Mouse (Mus musculus): Measurements from ENCODE around the gene Ifitm1. TPM values are rescaled to one million over a fixed set of nuclear protein-coding genes. Genes with fewer than 3 reads are reported as not detected.

Ifitm1 gene
- polyA plus RNA-seq, 1 experiment from 2014 or later = 10.2 TPM

DNA sequence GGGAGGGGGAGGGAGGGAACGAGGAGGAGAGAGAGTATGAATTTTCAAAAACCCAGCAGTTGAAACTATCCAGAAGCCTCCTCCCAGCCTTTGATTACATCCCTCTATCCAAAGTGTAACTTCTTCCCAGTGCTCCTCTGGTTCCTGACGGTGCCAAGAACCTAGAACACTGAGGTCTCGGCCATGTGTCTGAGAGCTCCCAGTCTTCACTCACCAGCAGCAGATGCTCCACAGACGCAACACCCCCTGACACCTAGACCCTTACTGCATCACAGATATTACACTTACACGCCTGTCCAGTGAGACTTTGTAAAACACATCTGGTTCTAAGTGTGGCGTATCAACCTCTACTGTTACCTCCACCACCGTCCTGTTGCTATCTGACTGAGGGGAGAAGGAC, 14.6 kb upstream of the Ifitm1 start:
- 89% methylated on average over 7 of the region's 7 CpGs for WGBS
- ATAC-seq = no peak
- Histone ChIP-seq H3K27ac (no peak overlapping the region), H3K4me3 (replicated peaks) (no peak overlapping the region), H3K4me2 (replicated peaks) (no peak overlapping the region), H3K27me3 (0 out of 2 replicates have a peak, but pooled peaks cover 6% of the 10 kb centered on the region), H3K9me3 (no peaks in the 10 kb centered on the region), H3K9ac (replicated peaks) (no peak overlapping the region), H3K36me3 (0 out of 2 replicates have a peak, but pooled peaks cover 5% of the 10 kb centered on the region), H3K4me1 (replicated peaks) (peaks cover 28% of the 10 kb centered on the region)

DNA sequence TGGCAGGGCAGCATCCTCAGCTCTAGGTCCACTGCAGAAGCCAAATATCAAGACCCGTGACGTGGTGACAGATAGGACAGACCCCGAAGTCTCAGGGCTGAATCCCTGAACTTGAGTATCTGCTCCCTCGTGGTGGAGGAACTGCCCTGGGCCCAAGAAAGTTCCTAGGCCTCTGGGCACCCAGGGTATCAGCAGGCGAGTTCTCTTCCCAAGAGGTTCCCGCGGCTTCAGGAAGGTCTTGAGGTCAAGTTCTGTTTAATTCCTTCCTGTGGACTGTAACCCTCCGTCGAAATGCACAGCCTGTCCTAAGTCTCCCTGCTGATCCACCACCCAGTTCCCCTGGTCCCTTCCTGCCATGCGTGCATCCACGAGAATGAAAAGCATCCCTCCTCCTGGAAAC, 13.9 kb upstream of the Ifitm1 start:
- peaks cover 28% of the 10 kb centered on the region for H3K4me1 ChIP-seq (replicated peaks)
- H3K36me3 ChIP-seq = 0 out of 2 replicates have a peak, but pooled peaks cover 5% of the 10 kb centered on the region
- H3K27ac ChIP-seq = no peak overlapping the region
- no peak overlapping the region for H3K4me3 ChIP-seq (replicated peaks)
- H3K27me3 ChIP-seq = peaks cover 8% of the 10 kb centered on the region; the same call in 1 of the 2 replicates
- no peaks in the 10 kb centered on the region for H3K9me3 ChIP-seq
- no peak for ATAC-seq
- WGBS = 89% methylated on average over 11 of the region's 11 CpGs
- no peak overlapping the region for H3K9ac ChIP-seq (replicated peaks)
- H3K4me2 ChIP-seq (replicated peaks) = no peak overlapping the region

DNA sequence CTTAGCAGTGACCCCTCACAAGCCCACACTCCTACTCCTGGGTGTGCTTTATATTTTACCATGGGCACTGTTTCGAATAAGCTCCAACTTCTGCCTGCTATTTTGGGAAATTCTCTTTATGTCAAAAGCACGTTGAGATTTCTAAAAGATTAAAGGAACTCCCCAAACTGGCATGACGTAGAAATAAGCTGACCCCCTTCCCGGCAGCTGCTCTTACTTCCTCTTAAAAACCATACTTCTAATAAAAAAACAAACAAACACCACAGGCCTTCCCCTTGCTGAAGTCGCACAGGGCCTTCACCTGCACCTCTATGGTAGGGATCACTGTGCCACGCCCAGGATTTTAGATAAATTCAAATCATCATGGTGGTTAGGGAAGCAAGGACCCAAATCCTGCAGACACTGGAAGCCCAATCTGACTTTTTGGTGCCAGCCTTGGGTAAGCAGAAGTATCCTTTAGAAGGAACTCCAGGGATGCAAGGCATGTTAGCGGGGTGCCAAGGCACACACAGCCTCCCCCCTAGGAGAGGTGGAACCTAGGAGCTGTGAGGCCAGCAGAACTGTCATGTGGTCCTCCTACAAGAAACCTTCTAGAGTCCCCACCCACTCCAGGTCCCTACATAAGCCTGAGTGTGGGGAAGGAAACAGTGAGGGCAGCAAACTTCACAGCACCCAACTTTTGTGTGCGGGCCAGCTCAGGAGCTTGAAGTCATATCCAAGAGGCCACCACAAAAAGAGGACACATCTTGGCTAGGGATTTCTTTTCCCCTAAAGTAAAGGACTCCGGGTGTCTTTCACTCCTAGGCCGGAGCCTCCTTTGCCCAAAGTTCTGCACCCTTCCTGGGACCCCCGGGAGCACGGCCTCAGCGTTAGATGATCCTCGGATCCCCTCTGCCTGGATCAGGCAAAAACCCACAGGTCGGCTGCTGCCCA, 13.0 kb upstream of the Ifitm1 start:
- no peak for ATAC-seq
- peaks cover 12% of the 10 kb centered on the region; the same call in 1 of the 2 replicates for H3K27me3 ChIP-seq
- peak overlapping the region; percentile 33; the same call in 1 of the 2 replicates for H3K4me3 ChIP-seq (replicated peaks)
- H3K9ac ChIP-seq (replicated peaks) = no peak overlapping the region
- H3K27ac ChIP-seq = no peak overlapping the region
- WGBS = 68% methylated on average over 15 of the region's 15 CpGs
- peaks cover 31% of the 10 kb centered on the region for H3K4me1 ChIP-seq (replicated peaks)
- no peaks in the 10 kb centered on the region for H3K36me3 ChIP-seq
- no peaks in the 10 kb centered on the region for H3K9me3 ChIP-seq
- H3K4me2 ChIP-seq (replicated peaks) = peak overlapping the region; percentile 54

DNA sequence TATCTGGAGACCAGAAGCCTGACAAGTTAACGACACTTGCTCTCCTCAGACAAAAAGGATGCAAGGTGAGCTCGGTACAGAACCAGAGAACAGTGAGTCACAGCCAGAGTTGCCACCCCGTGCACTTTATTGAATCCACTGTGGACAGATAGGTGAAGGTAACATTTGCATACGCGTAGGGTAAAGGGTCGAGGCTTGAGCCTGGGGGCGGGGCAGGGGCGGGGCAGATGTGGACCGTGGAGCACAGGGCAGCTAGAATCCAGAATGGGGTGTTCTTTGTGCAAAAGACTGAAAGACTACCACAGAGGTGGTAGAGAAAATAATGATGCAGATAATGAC, 12.3 kb upstream of the Ifitm1 start:
- no peaks in the 10 kb centered on the region for H3K36me3 ChIP-seq
- H3K4me2 ChIP-seq (replicated peaks) = peak overlapping the region; percentile 54
- WGBS = 13% methylated on average over 9 of the region's 9 CpGs
- no peaks in the 10 kb centered on the region for H3K9me3 ChIP-seq
- no peak overlapping the region for H3K27ac ChIP-seq
- peaks cover 12% of the 10 kb centered on the region; the same call in 1 of the 2 replicates for H3K27me3 ChIP-seq
- no peak overlapping the region for H3K9ac ChIP-seq (replicated peaks)
- no peak for ATAC-seq
- peak overlapping the region; percentile 33 for H3K4me3 ChIP-seq (replicated peaks)
- peaks cover 34% of the 10 kb centered on the region for H3K4me1 ChIP-seq (replicated peaks)

DNA sequence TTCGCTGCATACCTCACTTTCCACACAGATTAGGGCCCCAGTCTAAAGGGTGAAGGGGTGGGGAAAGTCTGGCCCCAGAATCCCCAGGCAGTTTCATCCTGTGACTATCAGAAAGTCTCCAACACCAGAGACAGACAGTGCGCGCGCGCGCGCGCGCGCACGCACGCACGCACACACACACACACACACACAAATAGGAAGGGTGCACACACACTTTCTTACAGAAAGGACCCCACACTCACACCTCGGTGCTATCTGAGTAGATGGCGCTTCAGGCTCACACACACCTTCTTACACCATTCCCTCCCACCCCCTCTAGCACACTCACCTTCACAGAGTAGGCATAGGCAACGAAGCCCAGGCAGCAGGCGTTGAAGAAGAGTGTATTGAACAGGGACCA, 11.7 kb upstream of the Ifitm1 start:
- Histone ChIP-seq H3K27ac (no peak overlapping the region), H3K4me1 (replicated peaks) (peaks cover 31% of the 10 kb centered on the region), H3K9me3 (no peaks in the 10 kb centered on the region), H3K9ac (replicated peaks) (peak overlapping the region; percentile 56), H3K4me2 (replicated peaks) (peak overlapping the region; percentile 54), H3K27me3 (peaks cover 12% of the 10 kb centered on the region; the same call in 1 of the 2 replicates), H3K4me3 (replicated peaks) (peak overlapping the region; percentile 33), H3K36me3 (no peaks in the 10 kb centered on the region)
- 6% methylated on average over 17 of the region's 17 CpGs for WGBS
- ATAC-seq = peak; percentile 68

DNA sequence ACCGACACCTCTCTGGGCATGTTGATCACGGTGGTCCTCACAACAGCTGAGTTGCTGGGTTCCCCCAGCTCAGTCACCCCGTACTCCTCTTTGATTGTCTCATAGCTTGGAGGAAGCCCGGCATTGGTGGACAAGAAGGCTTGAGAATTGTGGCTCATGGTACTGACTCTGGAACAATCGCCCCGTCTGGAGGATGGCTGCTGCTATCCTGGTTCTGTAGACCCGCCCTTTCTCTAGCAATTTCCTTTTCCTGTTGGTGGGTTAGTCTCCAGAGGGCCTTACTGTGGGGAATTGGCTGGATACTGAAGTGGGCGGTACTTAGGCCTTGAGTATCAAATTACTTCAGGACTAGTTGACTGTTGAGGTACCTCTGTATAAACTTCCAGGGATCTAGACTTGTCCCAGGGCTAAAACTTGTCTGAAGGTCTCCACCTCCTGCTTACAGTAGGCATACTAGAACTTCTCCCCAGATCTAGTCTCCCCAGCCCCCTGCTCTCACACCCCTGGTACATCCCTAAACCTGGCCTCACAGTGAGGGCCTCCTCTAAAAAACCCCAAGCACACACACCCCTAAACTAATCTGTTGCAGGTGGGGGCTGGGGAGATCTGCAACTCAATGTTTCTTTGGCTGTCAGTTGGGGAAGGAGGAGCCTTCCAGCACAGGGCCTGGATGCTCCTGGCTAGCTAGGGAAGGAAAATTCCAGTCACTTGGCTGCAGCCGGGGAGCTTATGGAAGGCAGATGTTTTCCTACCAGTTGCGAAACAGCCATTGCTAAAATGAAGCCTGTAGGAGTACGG, 11.1 kb upstream of the Ifitm1 start, which contains the start of the genes Gm45717 and Ifitm2:
Gm45717 (minus strand) TSS at position 180 of the 798 bp plus-strand sequence.
Ifitm2 (minus strand) TSS at position 230 of the 798 bp plus-strand sequence.
- Histone ChIP-seq H3K4me2 (replicated peaks) (peak within 1 kb of the TSS; percentile 54), H3K4me3 (replicated peaks) (peak within 1 kb of the TSS; percentile 33), H3K4me1 (replicated peaks) (peaks cover 25% of the 10 kb centered on the region), H3K9ac (replicated peaks) (peak within 1 kb of the TSS; percentile 56), H3K27ac (no peak within 1 kb of the TSS), H3K27me3 (peaks cover 12% of the 10 kb centered on the region; the same call in 1 of the 2 replicates), H3K9me3 (no peaks in the 10 kb centered on the region), H3K36me3 (no peaks in the 10 kb centered on the region)
- peak; percentile 59; the same call in 1 of the 2 replicates for ATAC-seq
- 24% methylated on average over 11 of the region's 11 CpGs for WGBS

DNA sequence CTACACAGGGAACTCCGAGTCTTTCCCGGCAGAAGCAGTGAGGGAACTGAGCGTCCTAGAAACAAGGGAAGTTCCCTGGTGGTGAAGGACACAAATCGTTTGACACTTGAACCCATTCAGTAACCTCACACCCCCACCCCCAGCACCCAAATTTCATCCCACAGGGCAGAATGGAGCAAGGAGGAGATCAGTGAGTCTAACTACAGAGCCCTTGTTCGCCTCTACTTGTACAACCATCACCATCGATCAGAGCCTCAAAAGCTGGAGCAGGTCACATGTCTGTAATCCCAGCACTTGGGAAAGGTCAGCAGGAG, 10.5 kb upstream of the Ifitm1 start:
- no peak for ATAC-seq

DNA sequence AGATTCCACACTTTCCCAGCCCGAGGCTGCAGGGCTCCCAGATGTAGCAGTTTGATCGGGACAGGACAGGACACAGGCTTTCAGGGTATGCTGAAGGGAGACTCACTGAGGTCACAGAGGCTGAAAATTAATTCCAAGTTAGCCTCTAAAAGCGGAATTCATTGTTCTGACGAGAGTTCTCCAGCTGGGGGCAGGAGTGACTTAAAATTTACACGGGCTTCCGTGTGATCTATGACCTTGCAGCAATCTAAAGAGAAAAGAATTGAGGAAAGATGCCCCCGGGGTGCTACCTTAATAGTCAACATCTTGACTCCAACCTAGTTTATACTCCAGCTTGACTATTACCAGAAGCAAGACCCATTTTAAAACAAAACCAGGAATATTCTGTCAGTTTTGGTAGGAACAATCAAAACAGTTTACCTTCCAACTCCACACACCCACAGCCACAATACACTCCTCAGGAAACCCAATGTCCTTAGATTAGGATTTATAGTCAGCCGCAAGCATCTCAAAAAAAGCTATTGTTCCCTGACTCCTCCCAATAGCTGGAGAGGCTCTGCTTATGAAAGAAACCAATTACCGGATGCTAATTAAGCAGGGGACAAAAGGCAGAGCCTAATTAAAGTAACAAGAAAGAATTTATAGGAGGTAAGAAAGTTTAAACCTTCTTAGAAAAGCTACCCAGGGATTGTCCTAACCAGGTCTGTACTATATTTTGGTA, 7.7 kb upstream of the Ifitm1 start:
- Histone ChIP-seq H3K36me3 (no peaks in the 10 kb centered on the region), H3K4me3 (replicated peaks) (no peak overlapping the region), H3K27ac (no peak overlapping the region), H3K9me3 (no peaks in the 10 kb centered on the region), H3K4me1 (replicated peaks) (peaks cover 17% of the 10 kb centered on the region), H3K4me2 (replicated peaks) (no peak overlapping the region), H3K9ac (replicated peaks) (no peak overlapping the region), H3K27me3 (peaks cover 12% of the 10 kb centered on the region; the same call in 1 of the 2 replicates)
- 3% methylated on average over 9 of the region's 9 CpGs for WGBS
- no peak for ATAC-seq

More for the DNA sequence above, 10.5 kb upstream of the Ifitm1 start:
- Histone ChIP-seq H3K9me3 (no peaks in the 10 kb centered on the region), H3K4me3 (replicated peaks) (no peak overlapping the region), H3K4me2 (replicated peaks) (no peak overlapping the region), H3K4me1 (replicated peaks) (peaks cover 20% of the 10 kb centered on the region), H3K27me3 (peaks cover 12% of the 10 kb centered on the region; the same call in 1 of the 2 replicates), H3K27ac (no peak overlapping the region), H3K36me3 (no peaks in the 10 kb centered on the region), H3K9ac (replicated peaks) (no peak overlapping the region)
- 60% methylated on average over 6 of the region's 6 CpGs for WGBS

DNA sequence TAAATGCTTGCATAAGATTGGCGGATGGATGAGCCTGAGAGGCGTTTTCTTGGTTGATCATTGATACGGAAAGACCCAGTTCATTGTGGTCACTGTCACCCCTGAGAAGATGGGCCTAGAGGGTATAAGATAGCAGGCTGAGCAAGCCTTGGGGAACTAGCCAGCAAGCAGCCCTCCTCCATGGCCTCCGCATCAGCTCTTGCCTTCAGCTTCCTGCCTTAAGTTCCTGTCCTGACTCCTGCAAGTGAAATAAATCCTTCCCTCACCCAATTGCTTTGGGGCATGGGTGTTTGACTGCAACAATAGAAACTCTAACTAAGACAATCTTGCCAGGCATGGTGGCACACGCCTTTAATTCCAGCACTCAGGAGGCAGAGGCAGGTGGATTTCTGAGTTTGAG, 7.0 kb upstream of the Ifitm1 start:
- H3K27me3 ChIP-seq = peaks cover 12% of the 10 kb centered on the region; the same call in 1 of the 2 replicates
- no peak overlapping the region for H3K4me2 ChIP-seq (replicated peaks)
- WGBS = 55% methylated on average over 5 of the region's 5 CpGs
- no peaks in the 10 kb centered on the region for H3K9me3 ChIP-seq
- H3K9ac ChIP-seq (replicated peaks) = no peak overlapping the region
- no peaks in the 10 kb centered on the region for H3K36me3 ChIP-seq
- H3K27ac ChIP-seq = no peak overlapping the region
- ATAC-seq = no peak
- H3K4me3 ChIP-seq (replicated peaks) = no peak overlapping the region
- H3K4me1 ChIP-seq (replicated peaks) = peaks cover 10% of the 10 kb centered on the region

DNA sequence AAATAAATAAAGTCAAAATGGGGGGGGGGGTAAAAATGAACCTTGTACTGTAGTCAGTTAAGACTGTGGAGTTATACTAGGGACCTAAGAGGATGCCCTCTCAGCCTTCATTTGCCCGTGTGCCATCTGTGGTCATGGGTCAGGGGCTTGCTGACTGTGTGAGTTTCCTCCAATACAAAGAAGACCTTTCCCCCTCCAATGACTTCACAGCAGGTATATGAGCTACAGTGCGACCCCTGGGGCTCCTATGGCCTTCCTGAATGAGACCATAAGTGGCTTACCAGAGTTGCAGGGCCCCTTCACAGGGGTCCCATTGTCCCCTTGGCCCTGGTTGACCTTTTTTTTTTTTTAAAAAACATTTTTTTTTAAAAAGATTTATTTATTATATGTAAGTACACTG, 5.6 kb upstream of the Ifitm1 start:
- H3K9me3 ChIP-seq = no peaks in the 10 kb centered on the region
- ATAC-seq = no peak
- H3K4me3 ChIP-seq (replicated peaks) = no peak overlapping the region
- no peak overlapping the region for H3K4me2 ChIP-seq (replicated peaks)
- H3K4me1 ChIP-seq (replicated peaks) = peaks cover 6% of the 10 kb centered on the region; the same call in 1 of the 2 replicates
- no peak overlapping the region for H3K9ac ChIP-seq (replicated peaks)
- peaks cover 6% of the 10 kb centered on the region; the same call in 1 of the 2 replicates for H3K27me3 ChIP-seq
- H3K36me3 ChIP-seq = no peaks in the 10 kb centered on the region
- no peak overlapping the region for H3K27ac ChIP-seq
- whole genome bisulfite sequencing = 50% methylated on average over 2 of the region's 2 CpGs

DNA sequence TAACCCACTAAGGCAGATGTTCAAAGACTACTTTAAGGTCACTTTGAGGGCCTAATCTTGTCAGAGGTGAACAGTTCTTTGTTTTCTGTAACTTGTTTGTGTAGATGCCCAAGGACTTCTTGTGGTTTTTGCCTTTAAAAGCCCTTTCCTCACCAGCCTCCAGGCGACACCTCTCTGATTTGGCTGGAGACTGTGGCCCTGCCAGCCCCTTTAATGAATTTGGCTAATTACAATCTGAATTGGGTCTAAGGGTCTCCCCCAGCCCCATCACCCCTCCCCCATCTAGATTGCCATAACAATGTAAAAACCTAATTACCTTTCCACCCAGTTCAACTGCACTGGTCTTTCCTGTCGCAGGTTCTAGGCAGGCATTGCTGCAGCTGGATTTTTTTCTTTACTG, 4.3 kb upstream of the Ifitm1 start:
- ATAC-seq = no peak
- 59% methylated on average over 2 of the region's 2 CpGs for WGBS
- Histone ChIP-seq H3K4me1 (replicated peaks) (peaks cover 7% of the 10 kb centered on the region; the same call in 1 of the 2 replicates), H3K36me3 (no peaks in the 10 kb centered on the region), H3K27me3 (peaks cover 6% of the 10 kb centered on the region; the same call in 1 of the 2 replicates), H3K4me3 (replicated peaks) (no peak overlapping the region), H3K9me3 (no peaks in the 10 kb centered on the region), H3K9ac (replicated peaks) (no peak overlapping the region), H3K4me2 (replicated peaks) (no peak overlapping the region), H3K27ac (no peak overlapping the region)

Measured in midbrain, embryonic 13.5 days (tissue).